26 mouse cellular contexts compared by ENCODE assay signal in the genomic region with DNA sequence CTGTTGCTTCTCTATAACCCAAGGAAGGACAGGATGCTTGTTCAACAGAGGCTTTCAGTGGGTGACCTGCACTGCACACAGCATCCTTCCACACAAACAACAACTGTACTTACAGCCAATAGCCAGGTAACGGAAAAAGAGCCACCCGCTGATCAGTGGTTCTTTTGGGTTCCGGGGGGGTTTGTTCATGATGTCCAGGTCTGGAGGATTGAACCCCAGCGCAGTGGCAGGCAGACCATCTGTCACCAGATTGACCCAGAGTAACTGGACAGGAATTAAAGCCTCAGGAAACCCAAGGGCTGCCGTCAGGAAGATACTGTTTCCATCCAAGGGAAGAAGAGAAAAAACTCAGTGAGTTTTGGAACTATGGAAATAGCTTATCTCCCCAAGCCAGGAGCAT. TPM values are rescaled to one million over a fixed set of nuclear protein-coding genes. Genes with fewer than 3 reads are reported as not detected.
DNase-seq lines count a peak whose midpoint lies in the region; ATAC-seq and TF ChIP-seq lines count a peak whose summit lies in the region.
"Had no signal": no experiment of that assay in that cellular context is flagged by ENCODE, and none has a peak within 500 bp of the region (broad histone marks: within the 10 kb centered on the region; RNA-seq: fewer than 3 reads in every experiment).

No protein-coding gene starts in this region.

- no peak overlapping the region for H3K27ac ChIP-seq in heart, adult 2 months
- no peak overlapping the region for H3K27ac ChIP-seq in heart, embryonic 11.5 days (ENCODE audit: low read depth, low read length)
- no peak overlapping the region for H3K27ac ChIP-seq in kidney, adult 2 months (ENCODE audit: insufficient read depth, low read depth, low read length)
- H3K27ac ChIP-seq in liver, postnatal 0 days (ENCODE audit: low read depth): no peak overlapping the region
- H3K27ac ChIP-seq: embryonic facial prominence, embryonic 10.5 days; embryonic facial prominence, embryonic 13.5 days; forebrain, embryonic 12.5 days; heart, embryonic 10.5 days; hindbrain, embryonic 15.5 days; kidney, embryonic 15.5 days had no signal

- peak; percentile 67 to 73 for DNase-seq in cerebellum, adult 18-20 months
- DNase-seq in cerebellum, postnatal 10 days: no peak
- no peak for DNase-seq in heart, adult 2 months
- peak; percentile 58 for DNase-seq in cerebellum, adult 8-10 months
- peak; percentile 73 for DNase-seq in cerebellum, adult 9-11 months
- no peak for DNase-seq in kidney, adult 2 months
- DNase-seq in liver, postnatal 0 days: no peak
- DNase-seq: adrenal gland, adult 2 months; adrenal gland, postnatal 14 days; embryo, embryonic 11 days; gastrocnemius, postnatal 14 days; heart, adult 18-20 months; heart, postnatal 10 days; heart, postnatal 36 days; kidney, adult 8-10 months had no signal

- no peak overlapping the region for H3K4me2 ChIP-seq in heart, embryonic 11.5 days
- no peak overlapping the region for H3K4me2 ChIP-seq in liver, postnatal 0 days (ENCODE audit: low read depth, low read length)
- H3K4me2 ChIP-seq: embryonic facial prominence, embryonic 13.5 days; forebrain, embryonic 12.5 days; hindbrain, embryonic 15.5 days; kidney, embryonic 15.5 days had no signal

- no peak overlapping the region for H3K9ac ChIP-seq in heart, adult 2 months (ENCODE audit: low read depth, low read length)
- H3K9ac ChIP-seq in heart, embryonic 11.5 days (ENCODE audit: low read depth, low read length): no peak overlapping the region
- H3K9ac ChIP-seq in liver, postnatal 0 days (replicated peaks): no peak overlapping the region
- H3K9ac ChIP-seq: embryonic facial prominence, embryonic 13.5 days; forebrain, embryonic 12.5 days; hindbrain, embryonic 15.5 days; kidney, embryonic 15.5 days had no signal

- TF ChIP-seq EP300 in heart, adult 2 months (IDR thresholded peaks at IDR 0.05; ENCODE audit: insufficient read depth, low read depth, low read length): 0 out of 2 replicates have a peak, but pooled peaks have one; percentile 38
- no peak for TF ChIP-seq EP300 in liver, postnatal 0 days (IDR thresholded peaks at IDR 0.05; ENCODE audit: low read depth)

- no peak for TF ChIP-seq CTCF in heart, adult 2 months (IDR thresholded peaks at IDR 0.05)
- TF ChIP-seq CTCF in kidney, adult 2 months (conservative IDR thresholded peaks at IDR 0.05; ENCODE audit: insufficient read depth, insufficient read length, low read depth, low read length): no peak
- TF ChIP-seq CTCF in liver, postnatal 0 days (IDR thresholded peaks at IDR 0.05; ENCODE audit: low read depth): no peak

- peaks cover 48% of the 10 kb centered on the region for H3K36me3 ChIP-seq in heart, adult 2 months (ENCODE audit: control insufficient read depth, insufficient read depth, low read length)
- H3K36me3 ChIP-seq in heart, embryonic 11.5 days (ENCODE audit: control insufficient read depth, insufficient read depth, low read length): peaks cover 88% of the 10 kb centered on the region
- peaks cover 21% of the 10 kb centered on the region for H3K36me3 ChIP-seq in kidney, adult 2 months (ENCODE audit: control insufficient read depth, insufficient read depth, low read length)
- H3K36me3 ChIP-seq in liver, postnatal 0 days (replicated peaks; ENCODE audit: insufficient read depth, low read length): peaks cover 99% of the 10 kb centered on the region

- H3K4me3 ChIP-seq in heart, adult 2 months: no peak overlapping the region
- H3K4me3 ChIP-seq in heart, embryonic 11.5 days (ENCODE audit: low read depth, low read length): no peak overlapping the region
- H3K4me3 ChIP-seq in kidney, adult 2 months (ENCODE audit: insufficient read depth, low read depth, low read length): no peak overlapping the region
- H3K4me3 ChIP-seq in liver, postnatal 0 days (ENCODE audit: low read depth, low read length): no peak overlapping the region
- H3K4me3 ChIP-seq: embryonic facial prominence, embryonic 10.5 days; embryonic facial prominence, embryonic 13.5 days; erythroblast, embryonic 14.5 days; forebrain, embryonic 12.5 days; heart, embryonic 10.5 days; hindbrain, embryonic 15.5 days; kidney, embryonic 15.5 days had no signal

- no peaks in the 10 kb centered on the region for H3K79me2 ChIP-seq in heart, adult 2 months (replicated peaks; ENCODE audit: control insufficient read depth, insufficient read depth, low read length)

- intact Hi-C loops in heart, adult 2 months (cut with DNase I): no loop called here

- H3K4me1 ChIP-seq in heart, adult 2 months (ENCODE audit: control insufficient read depth, insufficient read depth, low read length): peaks cover 3% of the 10 kb centered on the region; the same call in 1 of the 2 replicates
- H3K4me1 ChIP-seq in heart, embryonic 11.5 days (ENCODE audit: control insufficient read depth, insufficient read depth, low read length): 0 out of 2 replicates have a peak, but pooled peaks cover 2% of the 10 kb centered on the region
- H3K4me1 ChIP-seq in kidney, adult 2 months (ENCODE audit: control insufficient read depth, insufficient read depth, low read length): no peaks in the 10 kb centered on the region; the same call in 1 of the 2 replicates
- no peaks in the 10 kb centered on the region for H3K4me1 ChIP-seq in liver, postnatal 0 days (ENCODE audit: insufficient read depth)
- H3K4me1 ChIP-seq: embryonic facial prominence, embryonic 10.5 days; embryonic facial prominence, embryonic 13.5 days; forebrain, embryonic 12.5 days; hindbrain, embryonic 15.5 days; kidney, embryonic 15.5 days had no signal

- ATAC-seq in heart, embryonic 11.5 days (replicated peaks; ENCODE audit: insufficient number of reproducible peaks, low FRiP score, low TSS enrichment): no peak
- no peak for ATAC-seq in liver, postnatal 0 days
- ATAC-seq: CD4-positive, CD25-positive, alpha-beta regulatory T cell, adult 4 months; forebrain, embryonic 16.5 days; intestine, postnatal 0 days had no signal

- no peak for TF ChIP-seq POLR2A in heart, adult 2 months (IDR thresholded peaks at IDR 0.05; ENCODE audit: insufficient read depth, low read depth, low read length)
- no peak for TF ChIP-seq POLR2A in kidney, adult 2 months (IDR thresholded peaks at IDR 0.05; ENCODE audit: low read depth, low read length)

- WGBS in heart, adult 2 months: 76% methylated on average over 5 of the region's 5 CpGs
- WGBS in heart, embryonic 11.5 days (ENCODE audit: insufficient replicate concordance): 94% methylated on average over 5 of the region's 5 CpGs
- 85% methylated on average over 5 of the region's 5 CpGs for WGBS in kidney, adult 2 months
- 91% methylated on average over 5 of the region's 5 CpGs for WGBS in liver, postnatal 0 days (ENCODE audit: insufficient replicate concordance)

- H3K27me3 ChIP-seq in heart, adult 2 months (ENCODE audit: control insufficient read depth, insufficient read depth, low read length): no peaks in the 10 kb centered on the region
- H3K27me3 ChIP-seq in heart, embryonic 11.5 days (ENCODE audit: control insufficient read depth, insufficient read depth, low read length): no peaks in the 10 kb centered on the region
- H3K27me3 ChIP-seq in kidney, adult 2 months (replicated peaks; ENCODE audit: control insufficient read depth, insufficient read depth, low read length): no peaks in the 10 kb centered on the region
- no peaks in the 10 kb centered on the region for H3K27me3 ChIP-seq in liver, postnatal 0 days (ENCODE audit: insufficient read depth, low read length)
- H3K27me3 ChIP-seq: embryonic facial prominence, embryonic 13.5 days; forebrain, embryonic 12.5 days; hindbrain, embryonic 15.5 days; kidney, embryonic 15.5 days had no signal

- no peaks in the 10 kb centered on the region for H3K9me3 ChIP-seq in heart, embryonic 11.5 days (replicated peaks; ENCODE audit: control insufficient read depth, low read length)
- no peaks in the 10 kb centered on the region for H3K9me3 ChIP-seq in liver, postnatal 0 days (ENCODE audit: low read length)
- H3K9me3 ChIP-seq: embryonic facial prominence, embryonic 10.5 days; embryonic facial prominence, embryonic 13.5 days; forebrain, embryonic 12.5 days; heart, embryonic 10.5 days; hindbrain, embryonic 15.5 days; kidney, embryonic 15.5 days had no signal

RNA-seq across cellular contexts. Expression of a gene that starts 37.8 kb away (rescaled TPM):
- total RNA-seq in heart, adult 2 months (2021): 10 to 100 TPM; 25.9 to 27.1 TPM
- polyA plus RNA-seq in heart, adult 2 months (2012; rRNA removed): 23.2 and 25.4 TPM in 2 replicates
- polyA plus RNA-seq in heart, embryonic 11.5 days (2014; fragmentation: Nextera tagmentation; extraction: Ambion mirVana): 20.9 and 22.1 TPM in 2 replicates
- 30.3 and 33.5 TPM in 2 replicates for polyA plus RNA-seq in kidney, adult 2 months (2012; rRNA removed)
- polyA plus RNA-seq in liver, postnatal 0 days (2015; fragmentation: Nextera tagmentation; extraction: Ambion mirVana): 11.0 and 11.8 TPM in 2 replicates

RNA-seq across cellular contexts. Expression of a gene that starts 42.7 kb away (rescaled TPM):
- over 10,000 TPM; 11,796 to 13,259 TPM for total RNA-seq in heart, adult 2 months (2021)
- polyA plus RNA-seq in heart, adult 2 months (2012; rRNA removed): 3,546 and 6,285 TPM in 2 replicates
- polyA plus RNA-seq in heart, embryonic 11.5 days (2014; fragmentation: Nextera tagmentation; extraction: Ambion mirVana): 255 and 272 TPM in 2 replicates
- polyA plus RNA-seq in kidney, adult 2 months (2012; rRNA removed): 94.2 and 96.2 TPM in 2 replicates
- polyA plus RNA-seq in liver, postnatal 0 days (2015; fragmentation: Nextera tagmentation; extraction: Ambion mirVana): 13.5 and 14.8 TPM in 2 replicates

Comparison
In these comparisons a context has a peak if more than half of its experiments do, and no peak if none do; other contexts are left out.
1. DNase-seq: peak in cerebellum, adult 18-20 months (2 of 2), cerebellum, adult 8-10 months (single experiment) and cerebellum, adult 9-11 months (single experiment); none in cerebellum, postnatal 10 days (0 of 2), heart, adult 2 months (0 of 2), kidney, adult 2 months (single experiment) and liver, postnatal 0 days (single experiment).
2. RNA of a gene that starts 42.7 kb away (polyA plus RNA-seq): 3,546 to 6,285 TPM in heart, adult 2 months; 255 to 272 TPM in heart, embryonic 11.5 days, 94.2 to 96.2 TPM in kidney, adult 2 months and 13.5 to 14.8 TPM in liver, postnatal 0 days; every median in the first group is over 10 times any median in the second.